Mouse (Mus musculus) intestine, embryonic 16.5 days (tissue): ENCODE measurements around the gene Zfp296. TPM values are rescaled to one million over a fixed set of nuclear protein-coding genes. Genes with fewer than 3 reads are reported as not detected.

Experiments used
- ATAC-seq: fragments of 200-750 bp; cut with Nextera tagmentation; 2 replicates; pipeline ENCODE4 v1.8.0; 2017; ENCODE audit warnings: moderate TSS enrichment, moderate library complexity
- H3K27ac ChIP-seq: fragments of 300-500 bp; sonication (generic); 2 replicates; pipeline ENCODE4 v1.5.1; 2014; ENCODE audit warnings: mild to moderate bottlenecking, low read length
- H3K27me3 ChIP-seq: fragments of 300-500 bp; sonication (generic); replicated peaks from 2 replicates; pipeline ENCODE4 v1.6.1; 2014; ENCODE audit warnings: low read length, control low read depth, mixed read lengths; ENCODE audit not compliant: control insufficient read depth, insufficient read depth
- H3K36me3 ChIP-seq: fragments of 300-500 bp; sonication (generic); 2 replicates; pipeline ENCODE4 v1.6.1; 2014; ENCODE audit warnings: low read length, control low read depth; ENCODE audit not compliant: control insufficient read depth, insufficient read depth
- H3K4me1 ChIP-seq: fragments of 300-500 bp; sonication (generic); 2 replicates; pipeline ENCODE4 v1.6.1; 2014; ENCODE audit warnings: low read length, control low read depth, mixed read lengths; ENCODE audit not compliant: control insufficient read depth, insufficient read depth
- H3K4me2 ChIP-seq: fragments of 300-500 bp; sonication (generic); 2 replicates; pipeline ENCODE4 v1.6.1; 2014; ENCODE audit warnings: low read depth, low read length, control low read depth
- H3K4me3 ChIP-seq: fragments of 300-500 bp; sonication (generic); 2 replicates; pipeline ENCODE4 v1.5.1; 2014; ENCODE audit warnings: mild to moderate bottlenecking, low read length
- H3K9ac ChIP-seq: fragments of 300-500 bp; sonication (generic); 2 replicates; pipeline ENCODE4 v1.6.1; 2014; ENCODE audit warnings: low read depth, low read length
- H3K9me3 ChIP-seq: fragments of 300-500 bp; sonication (generic); 2 replicates; pipeline ENCODE4 v1.6.1; 2016; ENCODE audit warnings: low read length, control low read depth; ENCODE audit not compliant: control insufficient read depth
- WGBS: fragments of 180-500 bp; shearing (Covaris S2); extraction: QIAGEN DNeasy Blood & Tissue Kit; methylation state at CpG from one replicate; pipeline ENCODE4 v1.1.7; 2014; 5-methylcytosine and 5-hydroxymethylcytosine counted together
- polyA plus RNA-seq: library from polyadenylated mRNA; unstranded; fragments of >200 nt; fragmentation: Nextera tagmentation; extraction: Ambion mirVana; gene quantifications from 2 replicates; pipeline ENCODE4 v1.2.1, GENCODE M21; 2015

Gene Zfp296
- polyA plus RNA-seq, 1 experiment from 2014 or later = 0.64 TPM

DNA sequence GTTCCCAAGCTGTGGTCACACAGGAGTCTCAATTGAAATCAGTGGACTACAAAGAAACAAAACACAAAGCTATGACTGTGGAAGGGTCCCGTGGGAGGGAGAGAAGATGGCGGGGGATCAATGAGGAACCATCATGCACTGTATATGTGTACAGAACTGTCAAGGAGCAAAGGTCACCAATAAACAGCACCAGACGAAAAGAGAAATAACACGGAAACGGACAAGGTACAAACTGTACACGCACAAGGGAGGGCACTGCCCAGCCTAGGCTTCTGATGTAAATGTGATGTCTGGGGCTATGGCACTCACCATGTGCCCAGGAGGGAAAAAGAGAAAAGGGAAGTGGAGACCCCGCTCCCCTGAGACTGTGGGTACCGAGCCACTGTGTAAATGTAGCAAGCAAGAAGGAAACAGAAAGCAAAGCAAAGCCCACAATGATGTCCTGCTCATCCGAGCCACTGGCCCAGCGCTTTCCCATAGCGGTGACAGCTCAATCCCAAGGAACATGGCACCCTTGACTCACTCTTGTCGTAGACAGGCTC, 38.0 kb downstream of the Zfp296 start:
- no peaks in the 10 kb centered on the region for H3K9me3 ChIP-seq
- H3K27me3 ChIP-seq = no peaks in the 10 kb centered on the region
- peaks cover 2% of the 10 kb centered on the region; the same call in 1 of the 2 replicates for H3K36me3 ChIP-seq
- H3K4me1 ChIP-seq = peaks cover 4% of the 10 kb centered on the region; the same call in 1 of the 2 replicates
- no peak overlapping the region for H3K9ac ChIP-seq
- H3K4me2 ChIP-seq = no peak overlapping the region
- H3K27ac ChIP-seq = no peak overlapping the region
- ATAC-seq = peak; percentile 78
- WGBS = 79% methylated on average over 12 of the region's 12 CpGs
- H3K4me3 ChIP-seq = no peak overlapping the region

DNA sequence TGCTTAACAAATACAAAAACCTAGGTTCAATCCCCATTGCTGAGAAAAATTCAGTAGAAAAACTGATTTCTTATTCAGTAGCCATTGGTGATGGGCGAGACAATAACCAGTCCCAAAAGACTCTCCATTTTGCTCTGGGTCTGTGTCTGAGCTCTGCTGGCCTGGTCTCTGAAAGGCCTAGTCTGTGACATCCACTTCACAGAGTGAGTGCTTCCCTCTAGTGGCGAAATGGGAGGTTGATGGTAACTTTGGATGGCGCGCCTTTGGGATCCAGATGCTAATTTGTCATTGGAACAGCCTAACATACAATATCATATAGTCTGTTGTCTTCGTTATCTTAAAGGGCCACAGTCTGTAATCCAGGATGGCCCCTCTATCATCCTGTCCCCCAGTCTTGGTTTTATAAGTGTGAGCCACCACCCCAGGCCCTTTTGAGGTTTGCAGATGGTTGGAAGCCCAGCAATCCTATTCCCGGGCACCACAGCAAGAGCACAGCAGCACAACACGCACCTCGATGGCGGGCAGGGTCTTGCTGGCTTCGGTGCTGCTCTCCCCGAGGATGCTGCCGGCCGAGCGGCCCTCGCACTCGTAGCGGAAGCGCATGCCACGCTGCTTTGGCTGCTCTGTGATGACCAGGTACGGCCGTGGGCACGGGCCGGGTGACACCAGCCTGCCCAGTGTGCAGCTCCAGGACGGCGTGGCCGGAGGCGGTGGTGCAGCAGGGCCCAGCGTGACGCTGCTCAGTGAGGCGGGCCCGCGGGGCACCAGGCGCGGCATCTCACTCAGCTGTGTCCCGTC, 42.1 kb downstream of the Zfp296 start:
- peak overlapping the region; percentile 50 for H3K4me2 ChIP-seq
- H3K9me3 ChIP-seq = no peaks in the 10 kb centered on the region
- peak; percentile 57 for ATAC-seq
- peaks cover 18% of the 10 kb centered on the region for H3K4me1 ChIP-seq
- WGBS = 11% methylated on average over 35 of the region's 35 CpGs
- H3K27ac ChIP-seq = no peak overlapping the region
- H3K4me3 ChIP-seq = peak overlapping the region; percentile 28
- H3K9ac ChIP-seq = peak overlapping the region; percentile 60
- H3K27me3 ChIP-seq = no peaks in the 10 kb centered on the region
- peaks cover 2% of the 10 kb centered on the region; the same call in 1 of the 2 replicates for H3K36me3 ChIP-seq

DNA sequence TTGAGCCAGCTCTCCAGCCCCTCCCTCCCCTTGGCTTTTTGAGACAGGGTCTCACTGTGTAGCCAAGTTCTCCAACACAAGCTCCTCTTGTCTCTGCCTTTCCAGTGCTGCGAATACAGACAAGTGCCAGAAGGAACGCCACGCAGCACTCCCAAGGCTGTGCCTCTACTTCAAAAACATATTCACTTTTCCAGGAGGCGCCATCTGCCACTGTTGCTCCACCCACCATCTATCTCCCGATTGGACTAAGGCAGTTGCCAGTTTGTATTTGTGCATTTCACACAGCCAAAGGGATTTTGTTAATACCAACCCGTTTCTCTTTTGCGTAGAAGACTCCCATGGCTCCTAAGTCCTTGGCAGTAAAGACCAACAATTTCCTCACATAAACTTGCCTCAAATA, 43.7 kb downstream of the Zfp296 start:
- Histone ChIP-seq H3K36me3 (no peaks in the 10 kb centered on the region; the same call in 1 of the 2 replicates), H3K9me3 (no peaks in the 10 kb centered on the region), H3K27me3 (no peaks in the 10 kb centered on the region), H3K9ac (no peak overlapping the region), H3K4me2 (no peak overlapping the region), H3K27ac (no peak overlapping the region), H3K4me3 (no peak overlapping the region), H3K4me1 (peaks cover 18% of the 10 kb centered on the region)
- WGBS = 90% methylated on average over 7 of the region's 7 CpGs
- no peak for ATAC-seq

DNA sequence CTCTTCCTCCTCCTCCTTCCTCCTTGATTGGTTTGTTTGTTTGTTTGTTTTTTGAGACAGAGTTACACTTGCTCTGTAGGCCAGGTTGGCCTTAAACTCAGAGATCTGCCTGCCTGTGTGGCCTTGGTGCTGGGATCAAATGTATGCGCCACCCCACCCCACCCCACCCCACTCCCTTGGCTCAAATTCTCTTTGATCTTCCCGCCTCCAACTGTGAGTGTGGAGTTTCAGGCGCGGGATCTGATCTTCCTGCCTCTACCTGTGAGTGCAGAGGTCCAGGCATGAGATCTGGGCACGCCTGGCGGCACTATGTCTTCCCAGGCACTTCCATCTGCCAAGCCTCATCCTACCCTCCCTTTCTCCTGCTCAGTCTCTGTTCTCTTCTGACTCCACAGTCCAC, 45.2 kb downstream of the Zfp296 start:
- Histone ChIP-seq H3K4me2 (no peak overlapping the region), H3K27me3 (no peaks in the 10 kb centered on the region)
- WGBS = 26% methylated on average over 6 of the region's 6 CpGs

DNA sequence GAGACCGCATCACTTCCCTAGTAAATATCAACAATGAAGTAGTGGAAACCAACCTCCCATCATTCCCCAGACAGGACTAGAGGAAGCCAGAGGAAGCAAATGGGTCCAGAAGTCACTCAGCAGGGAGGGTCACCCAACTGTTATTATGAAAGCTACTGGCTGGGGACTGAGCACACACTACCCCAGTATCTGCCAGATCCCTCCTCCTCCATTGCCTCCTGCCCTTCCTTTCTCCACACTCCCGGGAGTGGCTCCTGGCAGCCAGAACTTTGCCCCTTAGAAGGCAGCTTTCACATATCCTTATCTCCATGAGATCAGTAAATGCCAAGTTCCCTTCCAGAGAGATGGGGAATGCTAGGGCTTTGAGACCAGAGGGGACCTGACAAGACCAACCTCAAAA, 46.3 kb downstream of the Zfp296 start:
- no peak overlapping the region; the same call in 1 of the 2 replicates for H3K4me2 ChIP-seq
- no peak overlapping the region for H3K4me3 ChIP-seq
- ATAC-seq = peak; percentile 67
- H3K36me3 ChIP-seq = no peaks in the 10 kb centered on the region; the same call in 1 of the 2 replicates
- H3K27me3 ChIP-seq = no peaks in the 10 kb centered on the region
- no peaks in the 10 kb centered on the region for H3K9me3 ChIP-seq
- H3K27ac ChIP-seq = peak overlapping the region; percentile 75
- peaks cover 21% of the 10 kb centered on the region for H3K4me1 ChIP-seq
- no peak overlapping the region for H3K9ac ChIP-seq
- 55% methylated on average over 2 of the region's 2 CpGs for WGBS

More for the DNA sequence above, 45.2 kb downstream of the Zfp296 start:
- peaks cover 18% of the 10 kb centered on the region for H3K4me1 ChIP-seq
- no peak overlapping the region; the same call in 1 of the 2 replicates for H3K27ac ChIP-seq
- ATAC-seq = 0 out of 2 replicates have a peak, but pooled peaks have one; percentile 8
- H3K36me3 ChIP-seq = no peaks in the 10 kb centered on the region; the same call in 1 of the 2 replicates
- no peak overlapping the region for H3K9ac ChIP-seq
- H3K9me3 ChIP-seq = no peaks in the 10 kb centered on the region
- H3K4me3 ChIP-seq = no peak overlapping the region

DNA sequence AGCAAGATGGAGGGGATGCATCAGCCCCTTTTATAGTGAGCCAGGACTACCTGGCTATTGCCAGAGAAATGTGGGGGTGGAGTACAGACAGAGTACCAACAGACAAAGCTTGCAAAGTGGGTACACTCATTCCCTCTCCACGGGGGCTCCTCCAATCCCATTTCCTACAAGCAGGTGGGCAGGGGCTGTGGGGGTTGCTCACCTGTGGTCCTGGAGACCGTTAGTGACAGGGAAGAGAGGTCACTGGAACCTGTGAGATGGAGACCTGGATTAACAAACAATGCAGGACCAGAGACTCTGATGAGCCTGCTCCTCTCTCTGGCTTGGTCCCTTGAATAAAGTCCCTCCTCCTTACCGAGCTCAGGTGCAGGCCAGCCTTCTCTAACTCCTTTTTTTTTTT, 50.6 kb downstream of the Zfp296 start:
- ATAC-seq = no peak

DNA sequence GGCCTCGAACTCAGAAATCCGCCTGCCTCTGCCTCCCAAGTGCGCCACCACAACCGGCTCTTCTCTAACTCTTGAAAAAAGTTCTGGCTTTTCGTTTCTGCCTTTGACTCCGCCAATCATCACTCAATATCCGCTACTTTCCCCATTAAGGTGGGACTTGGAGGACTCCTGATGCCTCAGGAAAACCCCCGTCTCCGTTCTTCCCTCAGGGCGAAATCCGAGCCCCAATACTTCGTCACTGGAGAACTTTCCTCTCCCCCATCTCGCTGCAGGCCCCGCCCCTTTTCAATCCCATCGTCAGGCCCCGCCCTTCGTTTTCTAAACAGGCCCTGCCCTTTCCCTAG, 51.1 kb downstream of the Zfp296 start:
- WGBS = 12% methylated on average over 17 of the region's 17 CpGs
- ATAC-seq = no peak
- Histone ChIP-seq H3K4me1 (peaks cover 15% of the 10 kb centered on the region), H3K4me2 (peak overlapping the region; percentile 91), H3K4me3 (peak overlapping the region; percentile 79), H3K27me3 (no peaks in the 10 kb centered on the region), H3K27ac (peak overlapping the region; percentile 55), H3K36me3 (peaks cover 1% of the 10 kb centered on the region; the same call in 1 of the 2 replicates), H3K9ac (peak overlapping the region; percentile 36), H3K9me3 (no peaks in the 10 kb centered on the region)

More for the DNA sequence above, 50.6 kb downstream of the Zfp296 start:
- Histone ChIP-seq H3K4me3 (peak overlapping the region; percentile 79), H3K4me1 (peaks cover 19% of the 10 kb centered on the region), H3K27ac (peak overlapping the region; percentile 55; the same call in 1 of the 2 replicates), H3K9me3 (no peaks in the 10 kb centered on the region), H3K27me3 (no peaks in the 10 kb centered on the region), H3K9ac (peak overlapping the region; percentile 36; the same call in 1 of the 2 replicates), H3K36me3 (no peaks in the 10 kb centered on the region), H3K4me2 (peak overlapping the region; percentile 91)
- 66% methylated on average over 3 of the region's 3 CpGs for WGBS

DNA sequence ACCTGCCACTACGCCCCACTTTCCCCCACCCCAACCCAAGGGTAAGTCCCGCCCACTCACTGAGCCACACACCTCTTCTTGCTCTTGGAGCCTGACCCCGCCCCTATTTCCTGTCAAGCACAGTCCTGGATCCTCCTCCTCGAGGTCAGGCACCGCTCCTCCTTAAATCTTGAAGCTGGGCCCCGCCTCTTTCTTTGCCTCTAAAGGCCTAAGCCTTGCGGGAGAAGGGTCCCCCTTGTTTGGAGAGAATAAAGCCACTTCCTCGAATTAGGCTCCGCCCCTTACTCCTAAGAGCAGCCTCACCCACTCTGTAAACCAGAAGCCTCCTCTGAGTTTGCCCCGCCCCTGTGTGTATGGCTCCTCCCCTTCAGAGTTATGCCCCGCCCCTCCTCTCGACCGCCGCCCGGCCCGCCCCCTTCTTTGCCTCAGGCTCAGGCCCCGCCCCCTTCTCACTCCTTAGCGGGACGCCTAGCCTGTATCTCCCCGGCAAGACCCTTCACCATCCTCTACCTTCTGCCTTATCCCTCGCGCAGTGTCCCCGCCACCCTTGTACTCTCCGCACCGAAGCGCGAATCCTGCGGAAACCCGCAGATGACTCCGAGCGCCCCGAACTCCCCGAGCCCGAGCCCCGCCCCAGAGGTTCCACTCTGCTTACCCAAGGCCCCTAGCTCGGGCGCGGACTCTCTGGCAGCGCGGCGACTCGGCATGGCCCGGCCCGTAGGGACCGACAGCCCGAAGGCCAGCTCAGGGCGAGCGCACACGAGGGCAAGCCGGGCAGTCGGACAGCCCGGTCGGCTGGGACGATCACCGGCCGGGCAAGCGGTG, 51.7 kb downstream of the Zfp296 start:
- ATAC-seq = peak; percentile 91
- Histone ChIP-seq H3K4me1 (peaks cover 11% of the 10 kb centered on the region), H3K4me2 (peak overlapping the region; percentile 91), H3K9me3 (no peaks in the 10 kb centered on the region), H3K4me3 (peak overlapping the region; percentile 79), H3K27me3 (no peaks in the 10 kb centered on the region), H3K36me3 (peaks cover 7% of the 10 kb centered on the region), H3K27ac (peak overlapping the region; percentile 93), H3K9ac (peak overlapping the region; percentile 72)
- under 1% methylated on average over 57 of the region's 57 CpGs for WGBS

DNA sequence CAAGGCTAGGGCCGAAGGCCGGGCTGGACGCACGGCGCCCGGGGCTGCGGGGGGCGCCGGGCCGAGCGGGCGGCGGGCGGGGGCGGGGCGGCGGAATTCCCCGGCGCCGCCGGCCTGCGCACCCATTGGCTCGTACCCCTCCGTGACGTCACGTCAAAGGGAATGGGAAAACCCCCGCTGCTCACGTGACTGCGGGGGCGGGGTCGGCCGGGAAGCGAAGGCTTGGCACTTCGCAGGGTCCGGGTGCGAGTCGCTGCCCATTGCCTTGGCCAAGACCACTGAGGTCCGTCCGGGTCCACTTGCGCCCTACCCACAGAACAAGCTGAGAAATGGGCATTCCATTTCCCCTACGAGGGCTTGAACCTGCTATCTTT, 52.3 kb downstream of the Zfp296 start, which contains the start of gene Relb:
TSS of gene Relb (minus strand) at position 78 of the 374 bp plus-strand sequence.
- Histone ChIP-seq H3K9ac (peak within 1 kb of the TSS; percentile 72), H3K4me1 (peaks cover 8% of the 10 kb centered on the region), H3K9me3 (no peaks in the 10 kb centered on the region), H3K27me3 (no peaks in the 10 kb centered on the region), H3K36me3 (peaks cover 11% of the 10 kb centered on the region), H3K4me2 (peak within 1 kb of the TSS; percentile 91), H3K27ac (peak within 1 kb of the TSS; percentile 93), H3K4me3 (peak within 1 kb of the TSS; percentile 79)
- ATAC-seq = peak; percentile 57
- WGBS = under 1% methylated on average over 38 of the region's 41 CpGs
